8 mouse cellular contexts compared by ENCODE assay signal in genomic region chr2:31759751-31760460, GRCm38 (mm10). TPM values are rescaled to one million over a fixed set of nuclear protein-coding genes. Genes with fewer than 3 reads are reported as not detected.
A peak's percentile ranks its signal among the peaks of the same experiment; 100 is the strongest.
DNase-seq lines count a peak whose midpoint lies in the region; ATAC-seq lines count a peak whose summit lies in the region.

No protein-coding gene starts in this region.

- H3K36me3 ChIP-seq in embryonic facial prominence, embryonic 11.5 days (replicated peaks; ENCODE audit: control insufficient read depth, insufficient read depth, low read depth, low read length) = no peaks in the 10 kb centered on the region
- no peaks in the 10 kb centered on the region for H3K36me3 ChIP-seq in heart, embryonic 11.5 days (ENCODE audit: control insufficient read depth, insufficient read depth, low read length)
- no peaks in the 10 kb centered on the region for H3K36me3 ChIP-seq in kidney, embryonic 14.5 days (ENCODE audit: control insufficient read depth, insufficient read depth, low read length)

- H3K9ac ChIP-seq in embryonic facial prominence, embryonic 11.5 days (replicated peaks; ENCODE audit: low read length) = peak overlapping the region; percentile 100
- peak overlapping the region; percentile 100 for H3K9ac ChIP-seq in heart, embryonic 11.5 days (ENCODE audit: low read depth, low read length)
- peak overlapping the region; percentile 100 for H3K9ac ChIP-seq in kidney, embryonic 14.5 days (ENCODE audit: low read depth, low read length)

- H3K9me3 ChIP-seq in embryonic facial prominence, embryonic 11.5 days (replicated peaks; ENCODE audit: control insufficient read depth, low read length) = no peaks in the 10 kb centered on the region
- no peaks in the 10 kb centered on the region for H3K9me3 ChIP-seq in heart, embryonic 11.5 days (replicated peaks; ENCODE audit: control insufficient read depth, low read length)
- H3K9me3 ChIP-seq in kidney, embryonic 14.5 days (ENCODE audit: control insufficient read depth, low read length) = no peaks in the 10 kb centered on the region

- peak overlapping the region; percentile 90 for H3K4me2 ChIP-seq in embryonic facial prominence, embryonic 11.5 days (ENCODE audit: low read depth, low read length)
- H3K4me2 ChIP-seq in heart, embryonic 11.5 days = peak overlapping the region; percentile 94
- H3K4me2 ChIP-seq in kidney, embryonic 14.5 days (replicated peaks; ENCODE audit: low read depth, low read length) = peak overlapping the region; percentile 62

- under 1% methylated on average over 38 of the region's 42 CpGs for WGBS in embryonic facial prominence, embryonic 11.5 days
- under 1% methylated on average over 37 of the region's 42 CpGs for WGBS in heart, embryonic 11.5 days (ENCODE audit: insufficient replicate concordance)
- 1% methylated on average over 35 of the region's 42 CpGs for WGBS in kidney, embryonic 14.5 days

- peak; percentile 87 for ATAC-seq in CD4-positive, CD25-positive, alpha-beta regulatory T cell, adult 4 months
- peak; percentile 89 for ATAC-seq in embryonic facial prominence, embryonic 11.5 days (replicated peaks; ENCODE audit: insufficient number of reproducible peaks, low FRiP score, low TSS enrichment, low read depth)
- ATAC-seq in heart, embryonic 11.5 days (replicated peaks; ENCODE audit: insufficient number of reproducible peaks, low FRiP score, low TSS enrichment) = peak; percentile 89
- peak; percentile 97 for ATAC-seq in kidney, embryonic 14.5 days (ENCODE audit: low FRiP score, low TSS enrichment)

- H3K4me3 ChIP-seq in embryonic facial prominence, embryonic 11.5 days (ENCODE audit: low read depth, low read length) = peak overlapping the region; percentile 94
- H3K4me3 ChIP-seq in heart, embryonic 11.5 days (ENCODE audit: low read depth, low read length) = peak overlapping the region; percentile 94
- H3K4me3 ChIP-seq in kidney, embryonic 14.5 days (ENCODE audit: low read length) = peak overlapping the region; percentile 90

- H3K27me3 ChIP-seq in embryonic facial prominence, embryonic 11.5 days (ENCODE audit: control insufficient read depth, insufficient read depth, low read length) = no peaks in the 10 kb centered on the region
- H3K27me3 ChIP-seq in heart, embryonic 11.5 days (ENCODE audit: control insufficient read depth, insufficient read depth, low read length) = no peaks in the 10 kb centered on the region
- H3K27me3 ChIP-seq in kidney, embryonic 14.5 days (ENCODE audit: control insufficient read depth, insufficient read depth, low read length) = no peaks in the 10 kb centered on the region

- H3K4me1 ChIP-seq in embryonic facial prominence, embryonic 11.5 days (ENCODE audit: control insufficient read depth, insufficient read depth, low read length) = peaks cover 5% of the 10 kb centered on the region
- peaks cover 38% of the 10 kb centered on the region for H3K4me1 ChIP-seq in heart, embryonic 11.5 days (ENCODE audit: control insufficient read depth, insufficient read depth, low read length)
- peaks cover 34% of the 10 kb centered on the region for H3K4me1 ChIP-seq in kidney, embryonic 14.5 days (ENCODE audit: control insufficient read depth, insufficient read depth, low read length)

- DNase-seq in adrenal gland, adult 2 months = peak; percentile 92
- peak; percentile 94 for DNase-seq in embryonic facial prominence, embryonic 11.5 days (ENCODE audit: low spot score)
- DNase-seq in lung, postnatal 25 days (ENCODE audit: low spot score) = peak; percentile 88
- DNase-seq in retina, embryonic 14.5 days (ENCODE audit: low spot score) = peak; percentile 86
- peak; percentile 60 for DNase-seq in urinary bladder, postnatal 10 days (ENCODE audit: low spot score)

- H3K27ac ChIP-seq in embryonic facial prominence, embryonic 11.5 days (replicated peaks; ENCODE audit: low read depth, low read length) = peak overlapping the region; percentile 92
- peak overlapping the region; percentile 97 for H3K27ac ChIP-seq in heart, embryonic 11.5 days (ENCODE audit: low read depth, low read length)
- H3K27ac ChIP-seq in kidney, embryonic 14.5 days (ENCODE audit: low read depth, low read length) = peak overlapping the region; percentile 97

RNA-seq across cellular contexts. Expression of gene Qrfp, which starts 50.5 kb away (rescaled TPM):
- under 1 TPM; 0.11 to 0.20 TPM for polyA plus RNA-seq in CD4-positive, CD25-positive, alpha-beta regulatory T cell, adult 4 months (2017; shearing (Covaris generic))
- not detected for total RNA-seq in adrenal gland, adult 2 months (2021)
- not detected in 2 replicates for polyA plus RNA-seq in adrenal gland, adult 2 months (2012; rRNA removed)
- 0.14 and 0.22 TPM in 2 replicates for polyA plus RNA-seq in embryonic facial prominence, embryonic 11.5 days (2014; fragmentation: Nextera tagmentation; extraction: Ambion mirVana)
- polyA plus RNA-seq in heart, embryonic 11.5 days (2014; fragmentation: Nextera tagmentation; extraction: Ambion mirVana) = not detected in 2 replicates
- 0.09 TPM in 1 of 2 replicates, not detected in the other for polyA plus RNA-seq in kidney, embryonic 14.5 days (2014; fragmentation: Nextera tagmentation; extraction: Ambion mirVana)

Comparison
In these comparisons a context has a peak if more than half of its experiments do, and no peak if none do; other contexts are left out.
1. Peak in every context shown above with its lines: DNase-seq, ATAC-seq, H3K4me3 ChIP-seq and H3K27ac ChIP-seq.